Mouse (Mus musculus): ENCODE measurements around the gene Skiv2l.

DNA sequence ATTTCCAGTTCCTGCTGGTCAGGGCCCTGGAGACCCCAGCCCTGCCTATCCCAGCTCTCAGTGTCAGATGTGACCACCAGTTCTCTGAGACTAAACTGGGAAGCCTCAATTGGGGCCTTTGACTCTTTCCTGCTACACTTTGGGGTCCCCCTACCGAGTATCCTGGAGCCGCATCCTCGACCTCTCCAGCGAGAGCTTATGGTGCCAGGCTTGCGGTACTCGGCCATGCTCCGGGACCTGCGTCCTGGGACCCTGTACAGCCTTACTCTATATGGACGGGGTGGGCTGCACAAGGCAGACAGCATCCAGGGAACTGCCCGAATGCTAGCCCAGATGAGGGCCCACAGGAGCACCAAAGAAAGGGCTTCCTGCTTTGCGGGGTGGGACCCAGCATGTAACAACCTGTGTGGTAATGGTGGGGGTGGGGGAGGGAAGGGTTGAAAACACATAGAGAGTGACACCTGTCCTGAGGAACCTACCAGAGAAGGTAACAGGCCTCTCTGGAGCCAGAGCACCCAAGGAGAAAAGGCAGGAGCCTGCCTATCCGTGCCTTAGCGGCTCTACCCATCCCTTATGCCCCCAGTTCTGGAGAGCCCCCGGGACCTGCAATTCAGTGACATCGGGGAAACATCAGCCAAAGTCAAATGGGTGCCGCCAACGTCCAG is 51.0 kb downstream of the Skiv2l start:
- TF ChIP-seq POLR2A (IDR thresholded peaks at IDR 0.05; ENCODE audit: insufficient read depth, low read depth, low read length), result no peak
- TF ChIP-seq CTCF (IDR thresholded peaks at IDR 0.05), result no peak
